Mouse (Mus musculus): Measurements from ENCODE around the gene Btbd9. TPM values are rescaled to one million over a fixed set of nuclear protein-coding genes. Genes with fewer than 3 reads are reported as not detected.

Gene Btbd9
- polyA plus RNA-seq, 1 experiment from 2014 or later = 121 TPM

DNA sequence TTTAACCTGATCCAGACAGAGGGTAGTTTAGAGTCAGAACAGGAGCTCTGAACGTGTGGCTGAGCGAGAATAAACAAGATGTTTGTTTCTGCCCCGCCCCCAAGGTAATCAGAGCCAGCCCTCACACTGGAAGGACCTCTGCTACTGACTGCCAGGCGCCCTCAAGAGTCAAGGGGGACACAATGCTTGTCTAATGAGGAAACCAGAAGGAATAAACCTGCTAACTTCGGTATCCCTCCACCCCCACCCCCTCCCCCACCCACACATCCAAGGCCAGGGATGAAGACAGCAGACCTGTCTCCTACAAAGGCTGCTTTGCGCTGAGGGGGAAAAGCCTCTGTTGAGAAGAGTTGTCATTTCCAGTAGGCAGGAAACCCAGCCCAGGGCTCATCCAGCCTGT is 18.6 kb upstream of the Btbd9 start:
- no peak overlapping the region for H3K27ac ChIP-seq (replicated peaks)
- WGBS = 64% methylated on average over 6 of the region's 6 CpGs
- ATAC-seq (ENCODE audit: low FRiP score) = no peak

DNA sequence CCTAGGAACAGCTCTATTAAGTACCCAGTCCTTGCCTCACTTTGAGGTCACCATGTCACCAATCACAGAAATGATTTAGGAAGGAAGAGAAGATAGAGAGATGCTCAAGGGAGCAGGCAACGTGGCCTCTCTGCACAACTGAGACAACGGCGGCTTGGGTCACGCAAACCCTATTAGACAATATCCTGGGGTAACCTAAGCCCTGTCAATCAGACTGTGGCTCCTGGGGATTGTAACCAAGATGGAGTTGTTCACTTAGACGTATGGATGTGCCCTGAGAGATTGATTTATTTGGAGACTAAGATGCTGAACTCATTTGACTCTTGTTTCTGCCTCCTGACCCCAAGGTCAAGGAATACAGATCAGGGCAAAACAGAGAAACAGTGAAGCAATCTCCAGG is 18.1 kb upstream of the Btbd9 start:
- H3K4me2 ChIP-seq = no peak overlapping the region
- ATAC-seq (ENCODE audit: low FRiP score) = no peak
- H3K4me3 ChIP-seq (replicated peaks) = no peak overlapping the region
- H3K27ac ChIP-seq (replicated peaks) = no peak overlapping the region
- H3K27me3 ChIP-seq (replicated peaks) = no peaks in the 10 kb centered on the region
- WGBS = 64% methylated on average over 5 of the region's 5 CpGs
- H3K9ac ChIP-seq (replicated peaks) = no peak overlapping the region
- no peaks in the 10 kb centered on the region for H3K9me3 ChIP-seq (replicated peaks)
- peaks cover 7% of the 10 kb centered on the region; the same call in 1 of the 2 replicates for H3K4me1 ChIP-seq
- H3K36me3 ChIP-seq = peaks cover 35% of the 10 kb centered on the region

More for the DNA sequence above, 18.6 kb upstream of the Btbd9 start:
- Histone ChIP-seq H3K4me3 (replicated peaks) (no peak overlapping the region), H3K9ac (replicated peaks) (no peak overlapping the region), H3K36me3 (peaks cover 38% of the 10 kb centered on the region), H3K9me3 (replicated peaks) (no peaks in the 10 kb centered on the region), H3K27me3 (replicated peaks) (no peaks in the 10 kb centered on the region), H3K4me1 (peaks cover 7% of the 10 kb centered on the region; the same call in 1 of the 2 replicates), H3K4me2 (no peak overlapping the region)

DNA sequence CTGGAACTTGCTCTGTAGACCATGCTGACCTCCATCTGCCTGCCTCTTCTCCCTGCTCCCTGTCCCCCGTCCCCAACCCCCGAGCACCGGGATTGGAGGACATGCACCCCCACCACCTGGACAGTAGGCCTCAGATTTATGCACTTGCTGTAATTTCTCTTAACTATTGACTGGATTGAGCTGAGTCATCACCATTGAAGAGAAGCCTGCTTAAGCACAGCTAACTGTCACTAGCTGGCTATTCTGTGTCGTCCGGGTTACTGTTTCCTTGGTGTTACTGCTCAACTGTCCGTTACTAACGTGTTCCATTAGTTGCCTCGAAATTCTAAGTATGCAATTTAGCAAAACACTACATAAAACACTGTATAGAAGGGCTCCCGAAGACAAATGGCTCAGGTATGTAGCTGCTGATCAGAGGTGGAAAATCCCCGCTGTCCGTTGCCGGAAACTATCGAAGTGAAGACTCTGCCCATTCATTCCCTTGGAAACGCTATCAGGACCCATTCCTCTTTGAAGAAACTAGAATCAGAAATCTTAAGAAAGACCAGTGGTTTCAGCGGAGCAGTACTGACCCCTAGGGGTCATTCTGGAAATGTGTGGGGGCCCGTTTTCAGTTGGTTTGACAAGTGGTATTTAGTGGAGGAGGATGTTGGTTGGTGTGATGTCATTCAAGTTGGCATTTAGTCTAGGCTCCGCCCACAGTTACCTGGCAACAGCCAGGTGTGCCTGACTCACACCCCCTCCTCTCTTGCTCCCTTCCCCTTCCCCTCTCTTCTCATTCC is 14.3 kb upstream of the Btbd9 start:
- H3K9me3 ChIP-seq (replicated peaks) = no peaks in the 10 kb centered on the region
- H3K4me1 ChIP-seq = peaks cover 7% of the 10 kb centered on the region; the same call in 1 of the 2 replicates
- 29% methylated on average over 17 of the region's 17 CpGs for WGBS
- H3K27me3 ChIP-seq (replicated peaks) = no peaks in the 10 kb centered on the region
- peak overlapping the region; percentile 15; the same call in 1 of the 2 replicates for H3K27ac ChIP-seq (replicated peaks)
- peak overlapping the region; percentile 35 for H3K4me2 ChIP-seq
- H3K4me3 ChIP-seq (replicated peaks) = no peak overlapping the region
- peaks cover 9% of the 10 kb centered on the region; the same call in 1 of the 2 replicates for H3K36me3 ChIP-seq
- ATAC-seq (ENCODE audit: low FRiP score) = peak; percentile 47; the same call in 1 of the 2 replicates
- H3K9ac ChIP-seq (replicated peaks) = no peak overlapping the region

DNA sequence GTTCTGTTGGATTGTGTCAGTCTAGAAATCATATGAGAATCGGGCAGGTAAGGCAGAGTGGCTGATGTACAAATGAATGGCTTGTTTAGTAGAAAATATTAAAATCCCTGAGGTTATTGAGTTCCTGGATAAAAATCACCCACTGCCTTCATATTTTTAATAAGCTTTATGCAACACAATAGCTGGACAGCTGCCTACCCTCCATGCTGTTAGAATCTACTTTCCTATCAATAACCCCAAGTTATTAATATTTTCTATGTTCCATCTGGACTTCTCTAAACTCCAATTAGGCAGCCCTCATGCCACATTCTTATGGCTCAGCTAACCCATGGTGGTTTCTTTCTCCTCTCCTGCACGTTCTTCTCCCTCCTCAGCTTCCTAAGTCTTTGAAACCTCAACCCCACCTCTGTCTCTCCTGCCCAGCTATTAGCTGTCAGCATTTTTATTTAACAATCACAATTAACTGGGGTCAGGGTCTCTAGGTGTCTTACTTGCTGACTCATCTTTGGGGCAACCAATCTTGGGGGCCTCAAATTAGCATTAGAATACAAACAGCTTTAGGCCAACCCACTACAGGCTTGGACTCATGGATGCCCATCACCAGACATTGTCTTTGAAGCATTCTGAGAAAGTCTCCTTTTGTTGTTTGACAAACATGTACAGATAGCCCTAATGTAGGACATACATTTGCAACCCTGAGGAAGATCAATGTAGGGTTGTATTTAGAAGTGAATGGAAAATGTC is 7.1 kb upstream of the Btbd9 start:
- no peaks in the 10 kb centered on the region for H3K27me3 ChIP-seq (replicated peaks)
- no peak overlapping the region for H3K4me3 ChIP-seq (replicated peaks)
- no peaks in the 10 kb centered on the region for H3K4me1 ChIP-seq
- no peak overlapping the region for H3K9ac ChIP-seq (replicated peaks)
- H3K36me3 ChIP-seq = no peaks in the 10 kb centered on the region
- no peak overlapping the region for H3K4me2 ChIP-seq
- ATAC-seq (ENCODE audit: low FRiP score) = no peak
- no peaks in the 10 kb centered on the region for H3K9me3 ChIP-seq (replicated peaks)
- 74% methylated on average over 2 of the region's 2 CpGs for WGBS
- H3K27ac ChIP-seq (replicated peaks) = no peak overlapping the region

GRCm38 (mm10) chr17:30582313-30582712 is 6.0 kb upstream of the Btbd9 start:
- no peak overlapping the region for H3K9ac ChIP-seq (replicated peaks)
- H3K4me1 ChIP-seq = peaks cover 8% of the 10 kb centered on the region; the same call in 1 of the 2 replicates
- H3K27ac ChIP-seq (replicated peaks) = no peak overlapping the region
- 92% methylated on average over 3 of the region's 3 CpGs for WGBS
- no peaks in the 10 kb centered on the region for H3K27me3 ChIP-seq (replicated peaks)
- no peaks in the 10 kb centered on the region for H3K36me3 ChIP-seq
- H3K4me2 ChIP-seq = no peak overlapping the region
- H3K9me3 ChIP-seq (replicated peaks) = no peaks in the 10 kb centered on the region
- no peak overlapping the region for H3K4me3 ChIP-seq (replicated peaks)
- ATAC-seq (ENCODE audit: low FRiP score) = no peak

DNA sequence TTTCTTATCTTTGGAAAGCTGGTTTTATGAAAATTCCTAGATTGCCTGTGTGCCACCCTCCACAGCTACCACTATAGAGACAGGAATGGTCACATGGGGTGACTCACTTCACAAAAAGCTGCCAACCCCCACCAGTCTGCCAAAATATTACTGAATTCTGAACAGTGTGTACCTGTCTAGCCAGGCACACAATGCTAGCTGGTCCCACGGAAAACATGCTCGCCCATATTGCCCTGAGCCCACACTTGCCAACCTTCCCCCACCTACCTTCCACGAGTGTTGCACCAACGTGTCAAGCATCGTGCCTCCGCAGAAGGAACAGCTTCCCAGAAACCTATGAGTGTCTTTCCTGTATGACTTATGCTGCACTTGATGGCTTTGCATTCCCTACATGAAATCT is 4.9 kb upstream of the Btbd9 start:
- Histone ChIP-seq H3K27me3 (replicated peaks) (no peaks in the 10 kb centered on the region), H3K4me3 (replicated peaks) (no peak overlapping the region), H3K4me1 (peaks cover 14% of the 10 kb centered on the region), H3K4me2 (no peak overlapping the region), H3K36me3 (no peaks in the 10 kb centered on the region), H3K9me3 (replicated peaks) (no peaks in the 10 kb centered on the region), H3K27ac (replicated peaks) (no peak overlapping the region), H3K9ac (replicated peaks) (no peak overlapping the region)
- ATAC-seq (ENCODE audit: low FRiP score) = no peak
- WGBS = 89% methylated on average over 6 of the region's 6 CpGs

GRCm38 (mm10) chr17:30580781-30581180 is 4.5 kb upstream of the Btbd9 start:
- Histone ChIP-seq H3K4me1 (peaks cover 14% of the 10 kb centered on the region), H3K9ac (replicated peaks) (no peak overlapping the region), H3K4me2 (no peak overlapping the region), H3K27ac (replicated peaks) (no peak overlapping the region), H3K27me3 (replicated peaks) (no peaks in the 10 kb centered on the region), H3K4me3 (replicated peaks) (no peak overlapping the region), H3K36me3 (no peaks in the 10 kb centered on the region), H3K9me3 (replicated peaks) (no peaks in the 10 kb centered on the region)
- no peak for ATAC-seq (ENCODE audit: low FRiP score)
- 79% methylated on average over 1 of the region's 1 CpGs for WGBS

DNA sequence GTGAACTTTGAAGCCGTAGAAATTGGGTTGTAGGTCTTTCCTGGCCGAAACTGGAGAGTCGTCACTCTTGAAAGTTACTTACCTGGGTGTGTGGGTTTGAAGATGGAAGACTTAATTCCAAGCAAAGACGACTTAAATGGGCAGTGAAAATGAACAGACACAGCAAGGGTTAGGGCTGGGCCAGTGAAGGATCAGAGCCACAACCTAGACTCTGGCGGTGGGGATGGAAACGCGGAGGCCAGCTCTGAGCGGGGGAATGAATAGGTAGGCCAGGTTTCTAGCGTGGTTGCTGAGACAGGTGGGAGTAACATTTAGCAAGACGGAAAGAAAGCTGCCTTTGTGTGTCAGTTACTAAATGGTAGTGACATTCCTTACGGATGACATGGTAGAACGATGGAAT is 658 bp upstream of the Btbd9 start:
- H3K9me3 ChIP-seq (replicated peaks) = no peaks in the 10 kb centered on the region
- H3K36me3 ChIP-seq = no peaks in the 10 kb centered on the region
- no peak for ATAC-seq (ENCODE audit: low FRiP score)
- H3K4me3 ChIP-seq (replicated peaks) = peak overlapping the region; percentile 78
- H3K4me1 ChIP-seq = peaks cover 30% of the 10 kb centered on the region
- H3K27me3 ChIP-seq (replicated peaks) = no peaks in the 10 kb centered on the region
- H3K27ac ChIP-seq (replicated peaks) = peak overlapping the region; percentile 97
- H3K4me2 ChIP-seq = peak overlapping the region; percentile 78
- H3K9ac ChIP-seq (replicated peaks) = peak overlapping the region; percentile 58
- 63% methylated on average over 12 of the region's 12 CpGs for WGBS

- Histone ChIP-seq H3K9me3 (replicated peaks) (no peaks in the 10 kb centered on the region), H3K9ac (replicated peaks) (peak overlapping the region; percentile 58), H3K36me3 (no peaks in the 10 kb centered on the region), H3K4me2 (peak overlapping the region; percentile 78), H3K27me3 (replicated peaks) (no peaks in the 10 kb centered on the region), H3K4me1 (peaks cover 30% of the 10 kb centered on the region), H3K27ac (replicated peaks) (peak overlapping the region; percentile 97), H3K4me3 (replicated peaks) (peak overlapping the region; percentile 78)
- 6% methylated on average over 35 of the region's 35 CpGs for WGBS
- peak; percentile 19; the same call in 1 of the 2 replicates for ATAC-seq (ENCODE audit: low FRiP score)
Measured at GRCm38 (mm10) chr17:30575121-30575904, 975 bp downstream of the Btbd9 start.

GRCm38 (mm10) chr17:30574783-30575075 is 1.6 kb downstream of the Btbd9 start:
- Histone ChIP-seq H3K4me3 (replicated peaks) (peak overlapping the region; percentile 78), H3K27ac (replicated peaks) (no peak overlapping the region), H3K36me3 (no peaks in the 10 kb centered on the region), H3K4me2 (peak overlapping the region; percentile 78), H3K4me1 (peaks cover 30% of the 10 kb centered on the region), H3K9ac (replicated peaks) (0 out of 2 replicates have a peak overlapping the region, but pooled peaks have one; percentile 58), H3K27me3 (replicated peaks) (no peaks in the 10 kb centered on the region), H3K9me3 (replicated peaks) (no peaks in the 10 kb centered on the region)
- ATAC-seq (ENCODE audit: low FRiP score) = no peak
- WGBS = 78% methylated on average over 8 of the region's 8 CpGs

GRCm38 (mm10) chr17:30573990-30574782 is 2.1 kb downstream of the Btbd9 start:
- H3K27me3 ChIP-seq (replicated peaks) = no peaks in the 10 kb centered on the region
- no peak for ATAC-seq (ENCODE audit: low FRiP score)
- no peak overlapping the region for H3K27ac ChIP-seq (replicated peaks)
- H3K9me3 ChIP-seq (replicated peaks) = no peaks in the 10 kb centered on the region
- peaks cover 30% of the 10 kb centered on the region for H3K4me1 ChIP-seq
- peak overlapping the region; percentile 78 for H3K4me2 ChIP-seq
- H3K4me3 ChIP-seq (replicated peaks) = no peak overlapping the region
- 69% methylated on average over 8 of the region's 8 CpGs for WGBS
- H3K9ac ChIP-seq (replicated peaks) = no peak overlapping the region
- no peaks in the 10 kb centered on the region for H3K36me3 ChIP-seq
